In genomic region chr19:43546337-43547117, GRCm38 (mm10) we compare ENCODE assay signal across 10 mouse cellular contexts. TPM values are rescaled to one million over a fixed set of nuclear protein-coding genes. Genes with fewer than 3 reads are reported as not detected.
A peak's percentile ranks its signal among the peaks of the same experiment; 100 is the strongest.
DNase-seq lines count a peak whose midpoint lies in the region; ATAC-seq lines count a peak whose summit lies in the region.
"Had no signal": no experiment of that assay in that cellular context is flagged by ENCODE, and none has a peak within 500 bp of the region (broad histone marks: within the 10 kb centered on the region; RNA-seq: fewer than 3 reads in every experiment).

No protein-coding gene starts in this region.

- H3K4me3 ChIP-seq in hindbrain, embryonic 13.5 days, result no peak overlapping the region
- H3K4me3 ChIP-seq in midbrain, embryonic 15.5 days, result no peak overlapping the region

- peaks cover 10% of the 10 kb centered on the region; the same call in 1 of the 2 replicates for H3K27me3 ChIP-seq in hindbrain, embryonic 13.5 days
- 0 out of 2 replicates have a peak, but pooled peaks cover 4% of the 10 kb centered on the region for H3K27me3 ChIP-seq in midbrain, embryonic 15.5 days (replicated peaks)
- H3K27me3 ChIP-seq: Patski had no signal

- 6% methylated on average over 19 of the region's 19 CpGs for WGBS in hindbrain, embryonic 13.5 days
- 6% methylated on average over 19 of the region's 19 CpGs for WGBS in midbrain, embryonic 15.5 days

- peak; percentile 19 for DNase-seq in ES-CJ7 (ENCODE audit: low read depth, low spot score)
- peak; percentile 79 for DNase-seq in embryo, embryonic 10.5 days (ENCODE audit: low spot score)
- DNase-seq in Muller cell, postnatal 12 days (ENCODE audit: inconsistent ontology term), result no peak
- no peak for DNase-seq in frontal cortex, postnatal 14 days (ENCODE audit: low spot score in 2 of 2)
- DNase-seq: gastrocnemius, postnatal 10 days; kidney, postnatal 14 days had no signal

- no peak for ATAC-seq in hindbrain, embryonic 13.5 days (ENCODE audit: low FRiP score)
- ATAC-seq in midbrain, embryonic 15.5 days (replicated peaks), result no peak
- no peak for ATAC-seq in megakaryocyte-erythroid progenitor cell, adult 5-6 weeks (replicated peaks; ENCODE audit: low FRiP score, low TSS enrichment, poor library complexity, severe bottlenecking)
- ATAC-seq: Patski had no signal

- H3K9me3 ChIP-seq in hindbrain, embryonic 13.5 days, result no peaks in the 10 kb centered on the region
- no peaks in the 10 kb centered on the region for H3K9me3 ChIP-seq in midbrain, embryonic 15.5 days

- no peak overlapping the region; the same call in 1 of the 2 replicates for H3K27ac ChIP-seq in hindbrain, embryonic 13.5 days
- H3K27ac ChIP-seq in midbrain, embryonic 15.5 days, result no peak overlapping the region

- peak overlapping the region; percentile 39 for H3K4me2 ChIP-seq in hindbrain, embryonic 13.5 days
- H3K4me2 ChIP-seq in midbrain, embryonic 15.5 days, result peak overlapping the region; percentile 34

- H3K4me1 ChIP-seq in hindbrain, embryonic 13.5 days (replicated peaks), result peaks cover 15% of the 10 kb centered on the region
- H3K4me1 ChIP-seq in midbrain, embryonic 15.5 days, result peaks cover 11% of the 10 kb centered on the region

- 0 out of 2 replicates have a peak overlapping the region, but pooled peaks have one; percentile 4 for H3K9ac ChIP-seq in hindbrain, embryonic 13.5 days
- H3K9ac ChIP-seq in midbrain, embryonic 15.5 days, result no peak overlapping the region

- no peaks in the 10 kb centered on the region for H3K36me3 ChIP-seq in hindbrain, embryonic 13.5 days
- H3K36me3 ChIP-seq in midbrain, embryonic 15.5 days (replicated peaks), result no peaks in the 10 kb centered on the region

RNA-seq across cellular contexts. Expression of gene Got1, which starts 22.1 kb away (rescaled TPM):
- polyA plus RNA-seq in hindbrain, embryonic 13.5 days (2015; fragmentation: Nextera tagmentation; extraction: Ambion mirVana), result 75.4 and 75.8 TPM in 2 replicates
- polyA plus RNA-seq in midbrain, embryonic 15.5 days (2015; fragmentation: Nextera tagmentation; extraction: Ambion mirVana), result 94.6 and 97.8 TPM in 2 replicates
- 24.4 and 26.2 TPM in 2 replicates for total RNA-seq in megakaryocyte-erythroid progenitor cell, adult 5-6 weeks (2014; fragmentation: Nextera tagmentation)
- 15.8 and 18.5 TPM in 2 replicates for total RNA-seq in megakaryocyte-erythroid progenitor cell, adult 5-6 weeks (2017)

Comparison
In these comparisons a context has a peak if more than half of its experiments do, and no peak if none do; other contexts are left out.
1. DNase-seq: peak in ES-CJ7 (single experiment) and embryo, embryonic 10.5 days (single experiment); none in Muller cell, postnatal 12 days (single experiment) and frontal cortex, postnatal 14 days (0 of 2).